Mouse (Mus musculus) MEL (cell line): Measurements from ENCODE around the gene Pcnx2. TPM values are rescaled to one million over a fixed set of nuclear protein-coding genes. Genes with fewer than 3 reads are reported as not detected.

ENCODE experiments used
- DNase-seq: peaks from one replicate; pipeline ENCODE4 v3.0.0; 2011; ENCODE audit warnings: low read depth, low spot score
- H3K27ac ChIP-seq: 2 replicates; pipeline ENCODE4 v1.5.1; 2012; ENCODE audit warnings: low read depth, mild to moderate bottlenecking, control low read depth, low read length, moderate library complexity; ENCODE audit not compliant: control insufficient read depth
- H3K27me3 ChIP-seq, 2 experiments: fragments of 150-350 bp in 1 of 2; sonication (generic) in 1 of 2; 2 replicates each; pipeline ENCODE4 v1.6.1; 2012; ENCODE audit warnings: low read length in 2 of 2, mild to moderate bottlenecking in 2 of 2, improper control_type of control experiment in 1 of 2, moderate library complexity in 1 of 2; ENCODE audit not compliant: insufficient read depth in 2 of 2, control insufficient read depth in 1 of 2
- H3K36me3 ChIP-seq, 2 experiments: 2 replicates each; pipeline ENCODE4 v1.6.1; 2012 to 2014; ENCODE audit warnings: low read length in 2 of 2, improper control_type of control experiment in 1 of 2, inconsistent platforms in 1 of 2, mild to moderate bottlenecking in 1 of 2; ENCODE audit not compliant: insufficient read depth in 2 of 2, control insufficient read depth in 1 of 2
- H3K4me1 ChIP-seq, 2 experiments: fragments of 150-350 bp in 1 of 2; sonication (generic) in 1 of 2; 2 replicates each; pipeline ENCODE4 v1.6.1; 2012; ENCODE audit warnings: low read length in 2 of 2, improper control_type of control experiment in 1 of 2, mild to moderate bottlenecking in 1 of 2; ENCODE audit not compliant: insufficient read depth in 2 of 2, control insufficient read depth in 1 of 2
- H3K4me3 ChIP-seq, 2 experiments: fragments of 150-350 bp in 1 of 2; sonication (generic) in 1 of 2; 2 replicates each; pipeline ENCODE4 v1.5.1; 2012; ENCODE audit warnings: low read depth in 2 of 2, low read length in 2 of 2, mild to moderate bottlenecking in 2 of 2, moderate library complexity in 2 of 2, control low read depth in 1 of 2, improper control_type of control experiment in 1 of 2; ENCODE audit not compliant: control insufficient read depth in 1 of 2, insufficient read depth in 1 of 2
- H3K79me2 ChIP-seq: 2 replicates; pipeline ENCODE4 v1.6.1; 2012; ENCODE audit warnings: mild to moderate bottlenecking, low read length, moderate library complexity; ENCODE audit not compliant: control insufficient read depth, poor library complexity, insufficient read depth
- H3K9ac ChIP-seq: 2 replicates; pipeline ENCODE4 v1.6.1; 2012; ENCODE audit warnings: low read depth, mild to moderate bottlenecking, control low read depth, low read length, moderate library complexity; ENCODE audit not compliant: control insufficient read depth, poor library complexity, severe bottlenecking
- H3K9me3 ChIP-seq: fragments of 150-350 bp; sonication (generic); replicated peaks from 2 replicates; pipeline ENCODE4 v1.6.1; 2012; ENCODE audit warnings: mild to moderate bottlenecking, low read length, improper control_type of control experiment, moderate library complexity; ENCODE audit not compliant: insufficient read depth
- BHLHE40 ChIP-seq: IDR thresholded peaks from 2 replicates; pipeline ENCODE4 v1.6.1; 2012; ENCODE audit warnings: low read depth, mild to moderate bottlenecking, inconsistent platforms, low read length, improper control_type of control experiment, borderline replicate concordance
- CHD1 ChIP-seq: IDR thresholded peaks from 2 replicates; pipeline ENCODE4 v1.6.1; 2012; ENCODE audit warnings: low read depth, mild to moderate bottlenecking, inconsistent platforms, low read length, improper control_type of control experiment
- CTCF ChIP-seq, 3 experiments: IDR thresholded peaks in 2 of 3; conservative IDR thresholded peaks in 1 of 3; 2 replicates each; pipeline ENCODE4 v1.5.1; 2011 to 2012; ENCODE audit warnings: low read length in 3 of 3, low read depth in 2 of 3, mild to moderate bottlenecking in 2 of 3, improper control_type of control experiment in 1 of 3, inconsistent platforms in 1 of 3, mixed read lengths in 1 of 3, moderate library complexity in 1 of 3; ENCODE audit not compliant: control insufficient read depth in 1 of 3, insufficient read depth in 1 of 3, poor library complexity in 1 of 3, severe bottlenecking in 1 of 3
- ETS1 ChIP-seq: IDR thresholded peaks from 2 replicates; pipeline ENCODE4 v1.6.1; 2012; ENCODE audit warnings: low read depth, mild to moderate bottlenecking, inconsistent platforms, low read length, improper control_type of control experiment, moderate library complexity
- GATA1 ChIP-seq: IDR thresholded peaks from 2 replicates; pipeline ENCODE4 v1.6.1; 2011; ENCODE audit warnings: low read depth, low read length, improper control_type of control experiment
- KAT2A ChIP-seq: conservative IDR thresholded peaks from 2 replicates; pipeline ENCODE4 v1.6.1; 2012; ENCODE audit warnings: low read depth, low read length, improper control_type of control experiment, inconsistent platforms
- MAX ChIP-seq: IDR thresholded peaks from 2 replicates; pipeline ENCODE4 v1.6.1; 2011; ENCODE audit warnings: low read length, improper control_type of control experiment
- MEF2A ChIP-seq: IDR thresholded peaks from 2 replicates; pipeline ENCODE4 v1.6.1; 2014; ENCODE audit warnings: low read depth, mild to moderate bottlenecking, inconsistent platforms, low read length, improper control_type of control experiment; ENCODE audit not compliant: poor library complexity, insufficient replicate concordance, severe bottlenecking; ENCODE audit errors: extremely low read depth
- MYC ChIP-seq: IDR thresholded peaks from 2 replicates; pipeline ENCODE4 v1.6.1; 2011; ENCODE audit warnings: low read depth, mild to moderate bottlenecking, low read length, improper control_type of control experiment, moderate library complexity
- NELFE ChIP-seq: IDR thresholded peaks from 2 replicates; pipeline ENCODE4 v1.6.1; 2011; ENCODE audit warnings: low read depth, low read length, improper control_type of control experiment
- NRF1 ChIP-seq: IDR thresholded peaks from 2 replicates; pipeline ENCODE4 v1.6.1; 2014; ENCODE audit warnings: low read depth, mild to moderate bottlenecking, inconsistent platforms, low read length, improper control_type of control experiment, moderate library complexity; ENCODE audit not compliant: poor library complexity, insufficient read depth, severe bottlenecking
- POLR2AphosphoS5 ChIP-seq: IDR thresholded peaks from 2 replicates; pipeline ENCODE4 v1.6.1; 2012; ENCODE audit warnings: low read depth, borderline replicate concordance, mild to moderate bottlenecking, inconsistent platforms, low read length, moderate library complexity, mixed read lengths
- RCOR1 ChIP-seq: IDR thresholded peaks from 2 replicates; pipeline ENCODE4 v1.6.1; 2012; ENCODE audit warnings: low read depth, mild to moderate bottlenecking, inconsistent platforms, low read length, improper control_type of control experiment
- SIN3A ChIP-seq: IDR thresholded peaks from 2 replicates; pipeline ENCODE4 v1.6.1; 2012; ENCODE audit warnings: low read length, improper control_type of control experiment, inconsistent platforms
- SMC3 ChIP-seq: IDR thresholded peaks from 2 replicates; pipeline ENCODE4 v1.6.1; 2011; ENCODE audit warnings: low read depth, low read length, improper control_type of control experiment
- TAL1 ChIP-seq: IDR thresholded peaks from 2 replicates; pipeline ENCODE4 v1.6.1; 2012; ENCODE audit warnings: mild to moderate bottlenecking, inconsistent platforms, low read length, moderate library complexity, mixed read lengths
- TCF12 ChIP-seq: IDR thresholded peaks from 2 replicates; pipeline ENCODE4 v1.6.1; 2014; ENCODE audit warnings: low read depth, mild to moderate bottlenecking, inconsistent platforms, low read length, improper control_type of control experiment, moderate library complexity
- USF1 ChIP-seq: IDR thresholded peaks from 2 replicates; pipeline ENCODE4 v1.6.1; 2014; ENCODE audit warnings: low read depth, mild to moderate bottlenecking, inconsistent platforms, low read length, improper control_type of control experiment, moderate library complexity
- USF2 ChIP-seq, 2 experiments: IDR thresholded peaks; 2 replicates each; pipeline ENCODE4 v1.6.1; 2011 to 2012; ENCODE audit warnings: improper control_type of control experiment in 2 of 2, low read length in 2 of 2, borderline replicate concordance in 1 of 2, inconsistent platforms in 1 of 2, low read depth in 1 of 2, mild to moderate bottlenecking in 1 of 2; ENCODE audit not compliant: insufficient read depth in 1 of 2
- ZMIZ1 ChIP-seq: IDR thresholded peaks from 2 replicates; pipeline ENCODE4 v1.6.1; 2012; ENCODE audit warnings: low read depth, mild to moderate bottlenecking, inconsistent platforms, low read length, improper control_type of control experiment, moderate library complexity
- ZNF384 ChIP-seq: IDR thresholded peaks from 2 replicates; pipeline ENCODE4 v1.6.1; 2012; ENCODE audit warnings: low read depth, mild to moderate bottlenecking, inconsistent platforms, low read length, improper control_type of control experiment
- polyA plus RNA-seq, 2 experiments: library from polyadenylated mRNA; stranded (reverse) in 1 of 2; unstranded in 1 of 2; fragments of >175 nt in 1 of 2; fragments of >200 nt in 1 of 2; gene quantifications; 2 replicates each; pipeline versions ENCODE4 v1.2.1 to v1.2.4; 2012; ENCODE audit warnings: low replicate concordance in 2 of 2, low read depth in 1 of 2; ENCODE audit not compliant: insufficient read length in 2 of 2, insufficient read depth in 1 of 2, missing spikeins in 1 of 2
- total RNA-seq: library from RNA; depleted of rRNA; stranded (reverse); fragments of 300-350 nt; gene quantifications from 2 replicates; pipeline ENCODE4 v1.2.3, GENCODE M21; 2012

Gene Pcnx2
- total and polyA plus RNA-seq, 3 experiments, result 0.04 TPM; not detected in 2

DNA sequence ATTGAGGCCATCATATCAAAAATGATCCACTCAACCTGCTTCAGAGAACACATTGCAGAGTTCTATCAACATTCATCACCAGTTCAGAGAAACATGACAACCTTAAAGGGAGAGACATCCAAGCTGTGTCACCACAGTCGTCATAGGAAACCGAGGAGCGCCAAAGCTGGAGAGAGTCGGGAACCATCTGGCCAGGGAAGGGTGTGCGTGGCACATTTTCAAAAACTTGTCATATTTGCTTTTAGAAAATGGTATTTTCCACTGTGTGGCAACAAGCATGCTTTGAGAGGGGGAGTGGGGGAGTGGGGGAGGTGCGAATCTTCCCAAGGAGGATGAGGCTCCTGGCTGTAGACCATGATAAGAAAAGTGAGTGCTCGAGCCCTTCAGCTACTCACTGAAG is 78.3 kb downstream of the Pcnx2 start:
- TF ChIP-seq USF1 (no peak), NELFE (no peak), GATA1 (no peak), MAX (no peak), SIN3A (no peak), ZNF384 (no peak), RCOR1 (no peak), CTCF (IDR thresholded peaks at IDR 0.05 in 2 of 3, conservative IDR thresholded peaks at IDR 0.05 in 1 of 3; ENCODE audit: control insufficient read depth in 1 of 3, insufficient read depth in 1 of 3, low read depth in 2 of 3, low read length in 3 of 3, poor library complexity in 1 of 3, severe bottlenecking in 1 of 3) (no peak), SMC3 (no peak), NRF1 (no peak)
- no peak overlapping the region for H3K27ac ChIP-seq
- no peak overlapping the region for H3K4me3 ChIP-seq
- H3K9ac ChIP-seq, result no peak overlapping the region
- H3K27me3 ChIP-seq, result no peaks in the 10 kb centered on the region
- DNase-seq, result no peak
- H3K4me1 ChIP-seq, result no peaks in the 10 kb centered on the region
- no peaks in the 10 kb centered on the region for H3K9me3 ChIP-seq
- H3K79me2 ChIP-seq, result no peaks in the 10 kb centered on the region
- no peaks in the 10 kb centered on the region for H3K36me3 ChIP-seq

DNA sequence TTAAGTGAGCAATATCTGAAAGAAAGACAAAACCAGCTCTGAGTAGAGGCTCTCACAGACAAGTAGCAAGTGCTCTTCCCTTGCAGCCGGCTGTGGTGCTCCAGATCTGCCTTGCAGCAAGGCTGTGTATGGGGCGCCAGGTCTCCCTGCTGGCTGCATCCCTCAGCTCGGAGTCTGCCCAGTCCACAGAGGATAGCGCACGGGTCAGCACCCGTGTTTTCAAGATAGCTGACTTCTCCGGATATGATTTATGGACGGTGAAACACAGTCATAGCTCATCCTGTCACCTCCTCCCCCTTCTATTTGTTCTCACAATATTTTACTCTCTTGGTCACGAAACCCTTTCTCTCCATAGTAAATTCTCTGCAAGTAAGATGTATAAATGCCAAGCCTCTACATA is 79.3 kb downstream of the Pcnx2 start:
- TF ChIP-seq TCF12 (no peak), MEF2A (no peak)
- Histone ChIP-seq H3K27ac (no peak overlapping the region), H3K9me3 (no peaks in the 10 kb centered on the region), H3K4me3 (no peak overlapping the region), H3K36me3 (no peaks in the 10 kb centered on the region), H3K79me2 (no peaks in the 10 kb centered on the region), H3K4me1 (no peaks in the 10 kb centered on the region), H3K27me3 (no peaks in the 10 kb centered on the region), H3K9ac (no peak overlapping the region)
- DNase-seq, result no peak

DNA sequence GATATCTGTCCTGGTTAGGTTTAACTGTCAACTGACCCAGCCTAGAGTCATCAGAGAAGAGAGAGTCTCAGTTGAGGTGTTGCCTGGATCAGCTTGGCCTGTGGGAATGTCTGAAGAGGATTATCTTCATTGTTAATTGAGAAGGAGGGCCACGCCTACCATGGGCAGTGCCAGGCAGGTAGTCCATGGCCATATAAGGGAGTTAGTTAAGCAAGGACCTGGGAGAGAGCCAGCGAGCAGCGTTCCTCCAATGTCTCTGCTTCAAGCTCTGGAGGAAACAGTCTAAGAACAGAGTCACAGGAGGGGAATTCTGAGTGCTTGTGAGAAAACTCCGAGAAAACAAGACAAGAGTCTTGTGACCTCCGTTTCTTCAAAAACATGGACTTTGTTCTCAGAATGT is 81.4 kb downstream of the Pcnx2 start:
- TF ChIP-seq USF2 (IDR thresholded peaks at IDR 0.05; ENCODE audit: borderline replicate concordance in 1 of 2, insufficient read depth in 1 of 2, low read depth in 1 of 2, low read length in 2 of 2) (no peak), KAT2A (no peak), MAX (no peak), SIN3A (no peak), CTCF (IDR thresholded peaks at IDR 0.05 in 2 of 3, conservative IDR thresholded peaks at IDR 0.05 in 1 of 3; ENCODE audit: control insufficient read depth in 1 of 3, insufficient read depth in 1 of 3, low read depth in 2 of 3, low read length in 3 of 3, poor library complexity in 1 of 3, severe bottlenecking in 1 of 3) (no peak), SMC3 (no peak), ZMIZ1 (no peak), MYC (no peak), BHLHE40 (no peak), GATA1 (no peak), TAL1 (no peak), RCOR1 (no peak), POLR2AphosphoS5 (no peak), NELFE (no peak), NRF1 (no peak), CHD1 (no peak), ETS1 (no peak)
- Histone ChIP-seq H3K9me3 (no peaks in the 10 kb centered on the region), H3K36me3 (no peaks in the 10 kb centered on the region), H3K9ac (no peak overlapping the region), H3K4me1 (no peaks in the 10 kb centered on the region), H3K27ac (no peak overlapping the region), H3K79me2 (no peaks in the 10 kb centered on the region), H3K4me3 (no peak overlapping the region), H3K27me3 (no peaks in the 10 kb centered on the region)
- no peak for DNase-seq
